Comparison of ENCODE assay signal across 8 mouse cellular contexts in genomic region chr4:154025641-154026440, GRCm38 (mm10). TPM values are rescaled to one million over a fixed set of nuclear protein-coding genes. Genes with fewer than 3 reads are reported as not detected.
DNase-seq lines count a peak whose midpoint lies in the region; ATAC-seq lines count a peak whose summit lies in the region.

Gene Smim1, minus strand, starts transcription at chr4:154026230.

- peak; percentile 55 for ATAC-seq in heart, embryonic 14.5 days (ENCODE audit: insufficient number of reproducible peaks, insufficient read depth, low FRiP score, low read depth)

- peak within 1 kb of the TSS; percentile 51 to 60 for H3K4me3 ChIP-seq in heart, embryonic 14.5 days (ENCODE audit: control insufficient read depth in 1 of 2, insufficient read depth in 1 of 2, low read depth in 1 of 2, low read length in 2 of 2)

- 2% methylated on average over 33 of the region's 33 CpGs for WGBS in heart, embryonic 14.5 days

- H3K4me1 ChIP-seq in heart, embryonic 14.5 days (ENCODE audit: control insufficient read depth in 2 of 2, insufficient read depth in 2 of 2, low read length in 2 of 2): peaks cover 31 to 40% of the 10 kb centered on the region in 2 experiments

- H3K27ac ChIP-seq in heart, embryonic 14.5 days (replicated peaks in 1 of 2; ENCODE audit: control insufficient read depth in 1 of 2, insufficient read depth in 1 of 2, low read depth in 2 of 2, low read length in 2 of 2): peak within 1 kb of the TSS; percentile 60 to 64

- H3K4me2 ChIP-seq in heart, embryonic 14.5 days (ENCODE audit: low read length): peak within 1 kb of the TSS; percentile 76

- peak; percentile 87 for DNase-seq in ES-CJ7 (ENCODE audit: low read depth, low spot score)
- DNase-seq in c-Kit-negative CD71-positive TER-119-positive erythroid progenitor cells, embryonic 14.5 days (ENCODE audit: low read depth, low spot score): peak; percentile 68
- DNase-seq in fibroblast of lung, adult 2 months (ENCODE audit: low read depth): peak; percentile 56
- DNase-seq in kidney, postnatal 10 days: peak; percentile 94
- DNase-seq in lung, adult 18-20 months: peak; percentile 89 to 93
- peak; percentile 82 for DNase-seq in ovary, adult 18-20 months (ENCODE audit: low spot score)
- DNase-seq in thymus, postnatal 25 days: peak; percentile 22

- H3K9ac ChIP-seq in heart, embryonic 14.5 days (ENCODE audit: low read length): peak within 1 kb of the TSS; percentile 68

- peaks cover 18% of the 10 kb centered on the region for H3K36me3 ChIP-seq in heart, embryonic 14.5 days (ENCODE audit: control insufficient read depth, insufficient read depth, low read length)

- H3K9me3 ChIP-seq in heart, embryonic 14.5 days (ENCODE audit: control insufficient read depth, low read length): no peaks in the 10 kb centered on the region

- peaks cover 4% of the 10 kb centered on the region; the same call in 1 of the 2 replicates for H3K27me3 ChIP-seq in heart, embryonic 14.5 days (ENCODE audit: control insufficient read depth, insufficient read depth, low read length)

RNA-seq across cellular contexts. Expression of gene Smim1, which starts in this region (rescaled TPM):
- 59.5 and 73.1 TPM in 2 replicates for polyA plus RNA-seq in heart, embryonic 14.5 days (2014; fragmentation: Nextera tagmentation; extraction: Ambion mirVana)

Comparison
In these comparisons a context has a peak if more than half of its experiments do, and no peak if none do; other contexts are left out.
1. Peak in every context shown above with its lines: DNase-seq, ATAC-seq, H3K4me3 ChIP-seq and H3K27ac ChIP-seq.
2. DNase-seq: peak in every context shown above with its lines; median percentile 94 in kidney, postnatal 10 days; 91 in lung, adult 18-20 months; 87 in ES-CJ7; 82 in ovary, adult 18-20 months; 68 in c-Kit-negative CD71-positive TER-119-positive erythroid progenitor cells, embryonic 14.5 days; 56 in fibroblast of lung, adult 2 months; 22 in thymus, postnatal 25 days.